In the genomic region with DNA sequence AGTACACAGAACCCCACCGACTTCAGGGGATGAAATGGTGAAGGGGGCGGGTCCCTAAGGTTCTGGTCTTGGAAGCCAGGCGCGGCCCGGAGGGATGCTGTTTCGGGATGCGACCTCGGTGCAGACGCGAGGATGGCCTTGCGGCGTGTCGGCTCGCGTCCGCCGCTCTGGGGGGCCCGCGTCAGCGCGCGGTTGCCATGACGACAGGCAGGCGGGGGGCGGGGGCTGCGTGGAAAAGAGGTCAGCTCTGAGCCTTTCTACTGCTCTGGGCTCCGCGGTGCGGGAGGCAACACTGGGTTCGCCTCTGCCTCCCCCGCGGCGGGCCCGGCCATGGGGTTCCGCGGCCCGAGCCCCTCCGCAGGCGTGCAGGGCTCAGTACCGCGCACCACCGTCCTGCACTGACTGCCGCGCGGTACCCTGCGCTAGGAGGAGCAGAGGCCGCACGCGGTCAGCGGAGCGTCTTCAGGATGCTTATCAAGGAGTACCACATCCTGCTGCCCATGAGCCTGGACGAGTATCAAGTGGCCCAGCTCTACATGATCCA, we compare ENCODE assay signal across 8 mouse cellular contexts. TPM values are rescaled to one million over a fixed set of nuclear protein-coding genes. Genes with fewer than 3 reads are reported as not detected.
DNase-seq lines count a peak whose midpoint lies in the region; ATAC-seq and TF ChIP-seq lines count a peak whose summit lies in the region.

No protein-coding gene starts in this region.

- TF ChIP-seq CTCF in lung, embryonic 14.5 days (IDR thresholded peaks at IDR 0.05; ENCODE audit: low read depth), result no peak
- TF ChIP-seq CTCF in lung, postnatal 0 days (IDR thresholded peaks at IDR 0.05), result no peak

- peaks cover 31% of the 10 kb centered on the region for H3K27me3 ChIP-seq in lung, embryonic 14.5 days (ENCODE audit: insufficient read depth, low read length)
- H3K27me3 ChIP-seq in lung, postnatal 0 days (replicated peaks; ENCODE audit: insufficient read depth, low read length), result peaks cover 3% of the 10 kb centered on the region; the same call in 1 of the 2 replicates

- peak overlapping the region; percentile 45 for H3K4me3 ChIP-seq in lung, embryonic 14.5 days (ENCODE audit: low read depth, low read length)
- peak overlapping the region; percentile 87 for H3K4me3 ChIP-seq in brown adipose tissue, adult 24 weeks (ENCODE audit: insufficient read depth, low read depth, low read length)
- peak overlapping the region; percentile 50 for H3K4me3 ChIP-seq in lung, postnatal 0 days (ENCODE audit: low read depth, low read length)

- H3K9me3 ChIP-seq in lung, embryonic 14.5 days (ENCODE audit: low read depth, low read length), result no peaks in the 10 kb centered on the region
- H3K9me3 ChIP-seq in lung, postnatal 0 days (ENCODE audit: low read length), result no peaks in the 10 kb centered on the region

- H3K27ac ChIP-seq in lung, embryonic 14.5 days (ENCODE audit: low read depth), result no peak overlapping the region
- H3K27ac ChIP-seq in brown adipose tissue, adult 24 weeks (replicated peaks; ENCODE audit: low read depth, low read length), result no peak overlapping the region
- H3K27ac ChIP-seq in lung, postnatal 0 days (ENCODE audit: low read length), result no peak overlapping the region

- peak; percentile 47 for DNase-seq in lung, embryonic 14.5 days
- DNase-seq in lung, postnatal 25 days (ENCODE audit: low spot score), result no peak
- peak; percentile 51 to 61 for DNase-seq in frontal cortex, postnatal 25 days (ENCODE audit: low spot score in 2 of 2)
- DNase-seq in layer of hippocampus, adult 18-20 months (ENCODE audit: low spot score in 2 of 2), result peak; percentile 67
- DNase-seq in lung, postnatal 0 days (ENCODE audit: low spot score), result no peak
- DNase-seq in right cerebral cortex, postnatal 10 days (ENCODE audit: low spot score in 2 of 2), result peak; percentile 83 to 86
- DNase-seq in urinary bladder, adult 18-20 months (ENCODE audit: low spot score in 2 of 2), result no peak

- peak overlapping the region; percentile 46 for H3K9ac ChIP-seq in lung, embryonic 14.5 days
- peak overlapping the region; percentile 32 for H3K9ac ChIP-seq in lung, postnatal 0 days (replicated peaks; ENCODE audit: low read depth)

- H3K4me2 ChIP-seq in lung, embryonic 14.5 days, result peak overlapping the region; percentile 87
- H3K4me2 ChIP-seq in lung, postnatal 0 days (replicated peaks; ENCODE audit: low read depth, low read length), result peak overlapping the region; percentile 76

- under 1% methylated on average over 52 of the region's 52 CpGs for WGBS in lung, embryonic 14.5 days
- WGBS in lung, postnatal 0 days, result 2% methylated on average over 51 of the region's 52 CpGs

- H3K36me3 ChIP-seq in lung, embryonic 14.5 days (ENCODE audit: insufficient read depth), result no peaks in the 10 kb centered on the region
- no peaks in the 10 kb centered on the region for H3K36me3 ChIP-seq in lung, postnatal 0 days (ENCODE audit: insufficient read depth, low read length)

- H3K4me1 ChIP-seq in lung, embryonic 14.5 days (ENCODE audit: insufficient read depth), result peaks cover 13% of the 10 kb centered on the region; the same call in 1 of the 2 replicates
- peaks cover 9% of the 10 kb centered on the region for H3K4me1 ChIP-seq in brown adipose tissue, adult 24 weeks (ENCODE audit: control insufficient read depth, insufficient read depth, insufficient read length, low read length)
- peaks cover 19% of the 10 kb centered on the region; the same call in 1 of the 2 replicates for H3K4me1 ChIP-seq in lung, postnatal 0 days (ENCODE audit: insufficient read depth, low read depth, low read length)

- no peak for TF ChIP-seq EP300 in lung, postnatal 0 days (IDR thresholded peaks at IDR 0.05)

- ATAC-seq in lung, embryonic 14.5 days (ENCODE audit: insufficient read depth), result no peak
- ATAC-seq in lung, postnatal 0 days, result no peak

RNA-seq across cellular contexts. Expression of gene Pitpnm1, which starts 1.0 kb away (rescaled TPM):
- 5.5 and 7.3 TPM in 2 replicates for polyA plus RNA-seq in lung, embryonic 14.5 days (2014; fragmentation: Nextera tagmentation; extraction: Ambion mirVana)
- polyA plus RNA-seq in brown adipose tissue, adult 24 weeks (2012; ENCODE audit: insufficient read depth, insufficient read length, missing spikeins), result 14.8 and 17.2 TPM in 2 replicates
- total RNA-seq in layer of hippocampus, adult 18-20 months (2021), result 100 to 1,000 TPM; 174 to 181 TPM
- polyA plus RNA-seq in lung, postnatal 0 days (2015; fragmentation: Nextera tagmentation; extraction: Ambion mirVana), result 17.0 and 18.9 TPM in 2 replicates

RNA-seq across cellular contexts. Expression of gene Cdk2ap2, which starts 3.8 kb away (rescaled TPM):
- 76.6 and 76.8 TPM in 2 replicates for polyA plus RNA-seq in lung, embryonic 14.5 days (2014; fragmentation: Nextera tagmentation; extraction: Ambion mirVana)
- 78.5 and 101 TPM in 2 replicates for polyA plus RNA-seq in brown adipose tissue, adult 24 weeks (2012; ENCODE audit: insufficient read depth, insufficient read length, missing spikeins)
- 10 to 100 TPM; 36.2 to 38.7 TPM for total RNA-seq in layer of hippocampus, adult 18-20 months (2021)
- 154 and 164 TPM in 2 replicates for polyA plus RNA-seq in lung, postnatal 0 days (2015; fragmentation: Nextera tagmentation; extraction: Ambion mirVana)

RNA-seq across cellular contexts. Expression of gene Cabp2, which starts 19.4 kb away (rescaled TPM):
- not detected in 2 replicates for polyA plus RNA-seq in lung, embryonic 14.5 days (2014; fragmentation: Nextera tagmentation; extraction: Ambion mirVana)
- polyA plus RNA-seq in brown adipose tissue, adult 24 weeks (2012; ENCODE audit: insufficient read depth, insufficient read length, missing spikeins), result not detected in 2 replicates
- total RNA-seq in layer of hippocampus, adult 18-20 months (2021), result not detected
- not detected in 2 replicates for polyA plus RNA-seq in lung, postnatal 0 days (2015; fragmentation: Nextera tagmentation; extraction: Ambion mirVana)

RNA-seq across cellular contexts. Expression of gene Aip, which starts 24.9 kb away (rescaled TPM):
- polyA plus RNA-seq in lung, embryonic 14.5 days (2014; fragmentation: Nextera tagmentation; extraction: Ambion mirVana), result 93.5 and 94.5 TPM in 2 replicates
- polyA plus RNA-seq in brown adipose tissue, adult 24 weeks (2012; ENCODE audit: insufficient read depth, insufficient read length, missing spikeins), result 62.7 and 65.2 TPM in 2 replicates
- total RNA-seq in layer of hippocampus, adult 18-20 months (2021), result 100 to 1,000 TPM; 121 to 140 TPM
- 78.5 and 82.1 TPM in 2 replicates for polyA plus RNA-seq in lung, postnatal 0 days (2015; fragmentation: Nextera tagmentation; extraction: Ambion mirVana)

RNA-seq across cellular contexts. Expression of gene Gpr152, which starts 38.8 kb away (rescaled TPM):
- polyA plus RNA-seq in lung, embryonic 14.5 days (2014; fragmentation: Nextera tagmentation; extraction: Ambion mirVana), result not detected in 2 replicates
- not detected in 2 replicates for polyA plus RNA-seq in brown adipose tissue, adult 24 weeks (2012; ENCODE audit: insufficient read depth, insufficient read length, missing spikeins)
- not detected for total RNA-seq in layer of hippocampus, adult 18-20 months (2021)
- not detected in 2 replicates for polyA plus RNA-seq in lung, postnatal 0 days (2015; fragmentation: Nextera tagmentation; extraction: Ambion mirVana)

Comparison
In these comparisons a context has a peak if more than half of its experiments do, and no peak if none do; other contexts are left out.
1. DNase-seq: peak in lung, embryonic 14.5 days (single experiment), frontal cortex, postnatal 25 days (2 of 2), layer of hippocampus, adult 18-20 months (2 of 2) and right cerebral cortex, postnatal 10 days (2 of 2); none in lung, postnatal 25 days (single experiment), lung, postnatal 0 days (single experiment) and urinary bladder, adult 18-20 months (0 of 2).
2. Peak in every context shown above with its lines, with median percentiles within 50 percentile points of each other: H3K4me3 ChIP-seq.